ENCODE assay signal across 18 mouse cellular contexts in the genomic region with DNA sequence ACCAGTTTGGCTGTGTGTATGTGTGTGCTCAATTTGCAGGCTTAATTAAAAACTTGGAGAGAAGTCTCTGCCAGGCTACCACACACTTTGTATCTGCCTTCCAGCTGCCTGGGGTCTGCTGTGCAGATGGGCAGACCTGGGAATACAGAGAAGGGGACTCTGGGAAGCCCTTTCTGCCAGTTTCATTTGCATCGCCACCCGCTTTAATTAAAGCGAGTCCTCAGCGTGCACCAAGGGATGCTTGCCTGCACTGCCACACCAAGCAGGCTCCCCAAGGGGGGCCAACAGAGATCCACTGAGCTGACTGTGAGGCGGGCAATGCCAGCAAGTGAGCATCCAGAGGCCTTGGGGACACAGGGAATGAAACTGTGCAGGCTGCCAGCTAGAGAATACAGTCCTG. TPM values are rescaled to one million over a fixed set of nuclear protein-coding genes. Genes with fewer than 3 reads are reported as not detected.
DNase-seq lines count a peak whose midpoint lies in the region; ATAC-seq lines count a peak whose summit lies in the region.
"Had no signal": no experiment of that assay in that cellular context is flagged by ENCODE, and none has a peak within 500 bp of the region (broad histone marks: within the 10 kb centered on the region; RNA-seq: fewer than 3 reads in every experiment).

No protein-coding gene starts in this region.

- peaks cover 5% of the 10 kb centered on the region for H3K4me1 ChIP-seq in hindbrain, embryonic 15.5 days (replicated peaks)
- peaks cover 4% of the 10 kb centered on the region; the same call in 1 of the 2 replicates for H3K4me1 ChIP-seq in hindbrain, embryonic 10.5 days (replicated peaks)
- H3K4me1 ChIP-seq in hindbrain, embryonic 16.5 days (ENCODE audit: control insufficient read depth, insufficient read depth, low read depth, low read length) = peaks cover 3% of the 10 kb centered on the region

- no peaks in the 10 kb centered on the region for H3K9me3 ChIP-seq in hindbrain, embryonic 15.5 days
- H3K9me3 ChIP-seq in hindbrain, embryonic 10.5 days = no peaks in the 10 kb centered on the region
- no peaks in the 10 kb centered on the region for H3K9me3 ChIP-seq in hindbrain, embryonic 16.5 days (ENCODE audit: control insufficient read depth, low read length)
- H3K9me3 ChIP-seq: limb, embryonic 15.5 days had no signal

- no peak overlapping the region for H3K4me2 ChIP-seq in hindbrain, embryonic 15.5 days
- no peak overlapping the region for H3K4me2 ChIP-seq in hindbrain, embryonic 16.5 days (ENCODE audit: low read length)
- H3K4me2 ChIP-seq: limb, embryonic 15.5 days; lung, embryonic 14.5 days had no signal

- DNase-seq in hindbrain, embryonic 10.5 days (ENCODE audit: low spot score) = no peak
- DNase-seq in right cerebral cortex, postnatal 4 days = peak; percentile 4
- no peak for DNase-seq in right cerebral cortex, adult 2 months (ENCODE audit: low spot score in 2 of 2)
- no peak for DNase-seq in lung, postnatal 25 days (ENCODE audit: low spot score)
- no peak for DNase-seq in spleen, postnatal 10 days (ENCODE audit: low spot score in 2 of 2)
- DNase-seq: adrenal gland, postnatal 36 days; cerebellum, adult 11 months; gastrocnemius, adult 2 months; heart, postnatal 14 days; kidney, postnatal 25 days; lung, embryonic 14.5 days; spleen, adult 18-20 months had no signal

- H3K27ac ChIP-seq in hindbrain, embryonic 15.5 days (replicated peaks) = no peak overlapping the region
- no peak overlapping the region for H3K27ac ChIP-seq in hindbrain, embryonic 10.5 days
- H3K27ac ChIP-seq in hindbrain, embryonic 16.5 days (ENCODE audit: low read depth, low read length) = no peak overlapping the region; the same call in 1 of the 2 replicates
- H3K27ac ChIP-seq: gastrocnemius, adult 2 months; limb, embryonic 15.5 days had no signal

- H3K9ac ChIP-seq in hindbrain, embryonic 15.5 days = no peak overlapping the region
- no peak overlapping the region for H3K9ac ChIP-seq in hindbrain, embryonic 16.5 days (ENCODE audit: low read depth, low read length)
- H3K9ac ChIP-seq: limb, embryonic 15.5 days; lung, embryonic 14.5 days had no signal

- H3K4me3 ChIP-seq in hindbrain, embryonic 15.5 days = no peak overlapping the region
- no peak overlapping the region for H3K4me3 ChIP-seq in hindbrain, embryonic 10.5 days
- no peak overlapping the region for H3K4me3 ChIP-seq in hindbrain, embryonic 16.5 days (ENCODE audit: low read length)
- H3K4me3 ChIP-seq: erythroblast, embryonic 14.5 days; gastrocnemius, adult 2 months; limb, embryonic 15.5 days had no signal

- no peaks in the 10 kb centered on the region for H3K36me3 ChIP-seq in hindbrain, embryonic 15.5 days
- H3K36me3 ChIP-seq in hindbrain, embryonic 10.5 days = no peaks in the 10 kb centered on the region
- no peaks in the 10 kb centered on the region for H3K36me3 ChIP-seq in hindbrain, embryonic 16.5 days (ENCODE audit: control insufficient read depth, insufficient read depth, low read length)
- H3K36me3 ChIP-seq: limb, embryonic 15.5 days had no signal

- WGBS in hindbrain, embryonic 15.5 days = 31% methylated on average over 5 of the region's 5 CpGs
- 39% methylated on average over 5 of the region's 5 CpGs for WGBS in hindbrain, embryonic 10.5 days
- WGBS in hindbrain, embryonic 16.5 days = 33% methylated on average over 5 of the region's 5 CpGs

- H3K27me3 ChIP-seq in hindbrain, embryonic 15.5 days = no peaks in the 10 kb centered on the region
- H3K27me3 ChIP-seq in hindbrain, embryonic 10.5 days (ENCODE audit: insufficient read depth, poor library complexity, severe bottlenecking) = no peaks in the 10 kb centered on the region
- H3K27me3 ChIP-seq in hindbrain, embryonic 16.5 days (replicated peaks; ENCODE audit: control insufficient read depth, insufficient read depth, low read length) = no peaks in the 10 kb centered on the region
- H3K27me3 ChIP-seq: limb, embryonic 15.5 days had no signal

- ATAC-seq in hindbrain, embryonic 15.5 days (ENCODE audit: low FRiP score, low read depth) = peak; percentile 71
- peak; percentile 77 for ATAC-seq in hindbrain, embryonic 16.5 days
- ATAC-seq: CD4-positive, CD25-positive, alpha-beta regulatory T cell, adult 4 months; intestine, postnatal 0 days had no signal

RNA-seq across cellular contexts. Expression of gene Smco4, which starts 42.3 kb away (rescaled TPM):
- 1.0 and 1.1 TPM in 2 replicates for polyA plus RNA-seq in hindbrain, embryonic 15.5 days (2015; fragmentation: Nextera tagmentation; extraction: Ambion mirVana)
- 2.1 and 2.6 TPM in 2 replicates for polyA plus RNA-seq in hindbrain, embryonic 10.5 days (2016; fragmentation: Nextera tagmentation; extraction: Ambion mirVana)
- polyA plus RNA-seq in hindbrain, embryonic 16.5 days (2015; fragmentation: Nextera tagmentation; extraction: Ambion mirVana) = 0.84 and 0.86 TPM in 2 replicates
